In genomic region chr13:44731727-44732441, GRCm38 (mm10) we compare ENCODE assay signal across 8 mouse cellular contexts. TPM values are rescaled to one million over a fixed set of nuclear protein-coding genes. Genes with fewer than 3 reads are reported as not detected.
A peak's percentile ranks its signal among the peaks of the same experiment; 100 is the strongest.
DNase-seq lines count a peak whose midpoint lies in the region; ATAC-seq and TF ChIP-seq lines count a peak whose summit lies in the region.

No protein-coding gene starts in this region.

- TF ChIP-seq CTCF in olfactory bulb, adult 2 months (IDR thresholded peaks at IDR 0.05; ENCODE audit: insufficient read depth, low read depth, low read length) = no peak

- H3K9ac ChIP-seq in forebrain, embryonic 13.5 days = peak overlapping the region; percentile 81
- peak overlapping the region; percentile 90 for H3K9ac ChIP-seq in limb, embryonic 13.5 days

- no peaks in the 10 kb centered on the region for H3K27me3 ChIP-seq in forebrain, embryonic 13.5 days
- no peaks in the 10 kb centered on the region for H3K27me3 ChIP-seq in limb, embryonic 13.5 days

- H3K27ac ChIP-seq in forebrain, embryonic 13.5 days = peak overlapping the region; percentile 32; the same call in 1 of the 2 replicates
- H3K27ac ChIP-seq in limb, embryonic 13.5 days = peak overlapping the region; percentile 93; the same call in 1 of the 2 replicates
- peak overlapping the region; percentile 40 for H3K27ac ChIP-seq in olfactory bulb, adult 2 months (ENCODE audit: insufficient read depth, low read depth, low read length)

- H3K36me3 ChIP-seq in forebrain, embryonic 13.5 days (ENCODE audit: poor library complexity, severe bottlenecking) = no peaks in the 10 kb centered on the region
- no peaks in the 10 kb centered on the region for H3K36me3 ChIP-seq in limb, embryonic 13.5 days

- DNase-seq in kidney, adult 11 months = peak; percentile 10
- no peak for DNase-seq in kidney, postnatal 25 days
- DNase-seq in adipocyte (ENCODE audit: low spot score) = peak; percentile 52
- DNase-seq in left cerebral cortex, postnatal 14 days (ENCODE audit: low spot score in 2 of 2) = no peak
- no peak for DNase-seq in gastrocnemius, postnatal 10 days

- intact Hi-C loops in left cerebral cortex, postnatal 14 days (cut with DNase I) = loop anchor here (2.0 to 10.0 kb wide), 5 partner anchors 55 to 867 kb away; no protein-coding TSS in a partner anchor

- H3K9me3 ChIP-seq in forebrain, embryonic 13.5 days (replicated peaks) = no peaks in the 10 kb centered on the region
- H3K9me3 ChIP-seq in limb, embryonic 13.5 days = no peaks in the 10 kb centered on the region

- no peak for ATAC-seq in forebrain, embryonic 13.5 days
- no peak for ATAC-seq in limb, embryonic 13.5 days (ENCODE audit: low FRiP score, low read depth)

- H3K4me3 ChIP-seq in forebrain, embryonic 13.5 days = peak overlapping the region; percentile 74
- H3K4me3 ChIP-seq in limb, embryonic 13.5 days = peak overlapping the region; percentile 80
- H3K4me3 ChIP-seq in olfactory bulb, adult 2 months (ENCODE audit: insufficient read depth, low read depth, low read length) = peak overlapping the region; percentile 67

- peak overlapping the region; percentile 89 for H3K4me2 ChIP-seq in forebrain, embryonic 13.5 days
- peak overlapping the region; percentile 81 for H3K4me2 ChIP-seq in limb, embryonic 13.5 days (replicated peaks)

- TF ChIP-seq POLR2A in olfactory bulb, adult 2 months (IDR thresholded peaks at IDR 0.05; ENCODE audit: insufficient read depth, low read depth, low read length) = no peak

- WGBS in forebrain, embryonic 13.5 days = under 1% methylated on average over 16 of the region's 16 CpGs
- WGBS in limb, embryonic 13.5 days = under 1% methylated on average over 16 of the region's 16 CpGs
- WGBS in olfactory bulb, adult 2 months = under 1% methylated on average over 16 of the region's 16 CpGs

- peaks cover 32% of the 10 kb centered on the region for H3K4me1 ChIP-seq in forebrain, embryonic 13.5 days
- peaks cover 40% of the 10 kb centered on the region for H3K4me1 ChIP-seq in limb, embryonic 13.5 days
- peaks cover 5% of the 10 kb centered on the region for H3K4me1 ChIP-seq in olfactory bulb, adult 2 months (ENCODE audit: control insufficient read depth, insufficient read depth, low read length)

RNA-seq across cellular contexts. Expression of gene Jarid2, which starts 2.6 kb away (rescaled TPM):
- polyA plus RNA-seq in forebrain, embryonic 13.5 days (2015; fragmentation: Nextera tagmentation; extraction: Ambion mirVana) = 36.7 and 39.9 TPM in 2 replicates
- polyA plus RNA-seq in limb, embryonic 13.5 days (2015; fragmentation: Nextera tagmentation; extraction: Ambion mirVana) = 48.3 and 53.8 TPM in 2 replicates
- polyA plus RNA-seq in olfactory bulb, adult 2 months (2012; ENCODE audit: insufficient read depth, insufficient read length, low replicate concordance, missing spikeins) = 107 TPM in 1 of 2 replicates, not detected in the other
- 10 to 100 TPM; 40.8 to 42.3 TPM for total RNA-seq in left cerebral cortex, postnatal 14 days (2021)
- 10 to 100 TPM; 51.7 to 61.3 TPM for total RNA-seq in gastrocnemius, postnatal 10 days (2021)

Comparison
In these comparisons a context has a peak if more than half of its experiments do, and no peak if none do; other contexts are left out.
1. DNase-seq: peak in kidney, adult 11 months (single experiment) and adipocyte (single experiment); none in kidney, postnatal 25 days (0 of 2), left cerebral cortex, postnatal 14 days (0 of 2) and gastrocnemius, postnatal 10 days (single experiment).
2. H3K27ac ChIP-seq: peak in every context shown above with its lines; median percentile 93 in limb, embryonic 13.5 days; 40 in olfactory bulb, adult 2 months; 32 in forebrain, embryonic 13.5 days.
3. Peak in every context shown above with its lines, with median percentiles within 50 percentile points of each other: H3K4me3 ChIP-seq.